Mouse (Mus musculus): ENCODE data around the gene Znhit3.

The Znhit3 gene

GRCm38 (mm10) chr11:84873042-84873833, 42.9 kb downstream of the Znhit3 start:
- DNase-seq, result no peak

GRCm38 (mm10) chr11:84871548-84872069, 44.6 kb downstream of the Znhit3 start:
- no peak for DNase-seq

GRCm38 (mm10) chr11:84871046-84871445, 45.1 kb downstream of the Znhit3 start:
- DNase-seq, result peak; percentile 70

GRCm38 (mm10) chr11:84870337-84871043, 45.7 kb downstream of the Znhit3 start, which contains the start of gene Ggnbp2:
Ggnbp2 (minus strand) TSS chr11:84870817.
- peak; percentile 94 to 96 for DNase-seq

GRCm38 (mm10) chr11:84869537-84870232, 46.5 kb downstream of the Znhit3 start:
- peak; percentile 95 for DNase-seq

- DNase-seq, result no peak
Measured at GRCm38 (mm10) chr11:84868786-84869259, 47.3 kb downstream of the Znhit3 start.

- DNase-seq, result peak; percentile 24 to 44
Measured at GRCm38 (mm10) chr11:84867586-84867985, 48.6 kb downstream of the Znhit3 start.

GRCm38 (mm10) chr11:84865268-84865667, 50.9 kb downstream of the Znhit3 start:
- DNase-seq, result peak; percentile 52 to 65

All from kidney, postnatal 36 days (tissue).